Mouse (Mus musculus) frontal cortex, postnatal 10 days (tissue): ENCODE measurements around the gene Bnc1.

Experiments used
- DNase-seq, 2 experiments: peaks; one replicate each; pipeline ENCODE4 v3.0.0; 2022; ENCODE audit warnings: low spot score in 2 of 2, mixed read lengths in 1 of 2

Gene Bnc1

DNA sequence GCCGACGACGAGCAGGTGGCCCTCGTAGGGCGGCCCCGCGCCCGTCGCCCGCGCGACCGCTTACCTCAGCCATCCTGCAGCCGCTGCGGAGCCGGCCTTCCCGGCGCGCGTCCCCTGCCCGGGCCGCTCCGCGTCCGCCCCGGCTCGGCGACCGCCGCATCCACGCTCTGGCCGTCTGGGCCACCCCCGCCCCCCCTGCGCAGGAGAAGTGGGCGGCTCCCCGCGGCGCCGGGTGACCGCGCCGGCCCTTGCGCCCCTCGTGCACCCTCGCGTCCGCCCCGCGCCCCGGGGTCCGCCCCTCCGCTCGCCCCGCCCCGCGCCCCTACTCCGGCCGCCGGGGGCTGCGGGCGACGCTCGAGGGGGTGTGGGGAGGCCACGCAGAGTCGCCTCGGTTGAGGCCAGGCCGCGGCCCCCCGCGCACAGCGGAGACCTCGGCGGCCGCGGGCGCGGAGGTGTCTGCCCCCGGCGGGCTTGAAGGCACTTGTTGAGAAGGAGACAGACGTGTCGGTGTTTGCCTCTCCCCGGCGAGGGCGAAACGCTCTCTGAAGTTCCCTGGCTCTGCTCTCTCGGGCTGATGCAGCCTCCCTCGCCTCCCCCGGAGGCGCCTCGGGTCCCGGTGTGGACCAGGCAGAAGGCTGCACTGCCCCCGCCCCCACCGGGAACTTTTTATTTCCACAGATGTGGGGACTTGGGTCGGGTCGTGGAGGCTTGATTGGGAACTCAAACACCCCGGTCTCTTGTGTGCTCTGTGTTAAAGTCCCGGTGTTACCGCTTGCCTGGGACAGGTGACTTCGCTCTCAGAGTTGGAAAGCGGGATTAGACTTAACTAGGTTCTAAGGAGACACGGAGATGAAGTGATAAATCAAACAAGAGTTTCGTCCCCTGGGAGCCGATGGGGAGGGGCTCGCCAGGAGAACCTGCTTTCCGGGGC is at the start of gene Bnc1:
Gene Bnc1 (minus strand): TSS at position 162 of the 931 bp plus-strand sequence.
- no peak for DNase-seq

DNA sequence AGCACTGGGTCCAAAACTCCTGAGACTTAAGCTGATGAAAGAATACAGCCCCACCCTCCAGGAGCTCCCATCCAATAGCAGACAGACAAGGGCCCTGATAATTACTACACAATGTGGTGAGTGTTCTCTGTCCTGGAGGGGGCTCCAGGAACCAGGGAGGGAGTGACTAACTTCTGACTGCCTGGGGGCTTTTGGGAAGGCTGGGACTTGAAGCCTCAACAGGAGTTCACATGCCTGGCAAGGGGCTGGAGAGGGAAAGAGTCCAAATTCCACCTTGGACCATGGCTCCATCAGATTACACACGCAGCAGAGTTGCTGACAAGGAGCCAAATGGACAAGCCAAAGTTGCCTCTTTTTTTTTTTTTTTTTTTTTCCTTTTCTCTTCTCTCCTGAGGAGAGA is 41.3 kb upstream of the Bnc1 start:
- no peak for DNase-seq

DNA sequence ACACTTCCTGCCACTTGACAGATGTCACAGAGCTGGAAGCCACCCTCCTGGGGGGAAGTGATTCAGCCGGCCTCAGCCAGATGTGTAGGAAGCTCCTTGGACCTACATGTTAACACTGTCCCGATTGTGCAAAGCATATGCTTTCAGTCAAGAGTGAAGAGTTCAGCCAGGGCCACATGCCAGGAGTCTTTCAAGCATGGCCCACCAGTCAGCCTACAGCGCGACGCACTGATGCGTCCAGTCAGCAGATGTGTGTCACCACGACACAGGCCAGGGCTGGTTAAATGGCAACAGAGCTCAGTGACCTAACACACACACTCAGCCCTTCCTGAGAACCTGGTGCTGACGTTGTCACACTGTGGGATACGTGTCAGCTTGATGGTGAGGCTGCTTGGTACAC is 37.6 kb upstream of the Bnc1 start:
- DNase-seq: no peak

DNA sequence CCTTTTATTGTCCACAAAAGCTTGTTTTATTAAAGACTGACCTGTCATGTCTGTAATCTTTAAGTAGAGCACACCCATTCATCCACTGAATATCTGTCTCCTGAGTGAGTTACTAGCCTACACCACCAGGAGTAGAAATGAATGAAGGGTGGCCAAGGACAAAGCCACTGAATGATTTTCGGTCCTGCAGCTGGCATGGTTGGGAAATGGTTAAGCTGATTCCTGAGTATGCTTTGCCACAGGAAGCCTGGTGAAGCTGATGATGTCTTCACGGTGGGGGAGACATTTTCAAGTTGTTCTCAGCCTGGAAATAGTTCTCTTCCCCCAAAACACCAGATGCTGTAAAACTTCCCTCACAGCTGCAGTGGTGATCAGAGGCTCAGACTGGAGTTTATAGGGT is 33.7 kb upstream of the Bnc1 start:
- no peak for DNase-seq

DNA sequence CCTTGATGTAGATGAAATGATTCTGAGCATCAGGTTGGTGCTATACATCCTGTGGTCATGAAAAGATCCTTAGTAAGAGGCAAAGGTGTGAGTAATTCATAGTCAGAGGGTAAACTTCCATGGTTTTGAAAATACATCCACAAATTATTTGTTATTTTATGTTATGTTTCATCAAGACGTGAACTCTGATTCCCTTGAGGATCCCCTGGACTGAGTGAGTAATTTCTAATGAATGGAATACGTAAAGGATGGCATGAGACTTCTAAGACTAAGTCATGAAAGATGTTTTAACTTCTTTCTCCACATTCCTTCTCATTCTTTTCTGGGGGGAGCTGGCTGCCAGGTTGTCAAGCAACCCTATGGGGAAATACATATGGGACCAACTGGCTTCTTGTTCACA is 31.6 kb upstream of the Bnc1 start:
- DNase-seq: no peak

DNA sequence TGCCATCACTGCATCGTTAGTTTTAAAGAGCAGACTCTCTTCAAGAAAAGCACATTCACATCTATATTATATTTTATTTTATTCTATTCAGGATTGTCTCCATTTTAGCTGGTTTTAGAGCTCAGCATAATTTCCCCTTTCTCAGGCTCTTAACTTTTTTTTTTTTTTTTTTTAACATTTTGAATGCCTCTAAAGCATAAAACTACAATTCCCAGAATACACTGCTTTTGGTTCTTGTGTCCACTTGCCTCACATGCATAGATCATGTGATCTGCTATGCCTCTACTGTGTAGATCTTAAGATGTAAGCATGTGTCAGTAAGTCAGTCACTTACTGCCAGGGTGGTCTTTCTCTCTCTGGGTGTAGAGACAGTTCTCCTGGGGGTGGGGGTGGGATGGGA is 30.3 kb upstream of the Bnc1 start:
- DNase-seq: no peak

DNA sequence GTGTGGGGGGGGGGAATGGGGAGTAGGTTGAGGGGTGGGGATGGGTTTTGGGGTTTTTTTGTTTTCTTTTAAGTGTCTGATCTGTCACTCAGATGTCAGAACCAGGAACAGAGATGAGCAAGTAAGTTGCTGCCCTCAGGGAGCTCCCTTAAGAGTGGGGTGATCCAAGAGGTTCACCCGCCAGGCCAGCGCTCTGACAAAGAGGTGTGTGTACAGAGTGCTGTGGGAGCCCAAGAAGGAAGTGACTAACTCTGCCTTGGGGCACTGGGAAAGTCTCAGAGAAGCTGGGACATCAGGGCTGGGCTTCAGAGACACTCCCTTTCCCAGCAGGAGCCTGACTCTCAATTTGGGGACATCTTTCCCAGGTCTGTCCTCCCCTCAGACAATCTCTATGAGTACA is 25.9 kb upstream of the Bnc1 start:
- no peak for DNase-seq

DNA sequence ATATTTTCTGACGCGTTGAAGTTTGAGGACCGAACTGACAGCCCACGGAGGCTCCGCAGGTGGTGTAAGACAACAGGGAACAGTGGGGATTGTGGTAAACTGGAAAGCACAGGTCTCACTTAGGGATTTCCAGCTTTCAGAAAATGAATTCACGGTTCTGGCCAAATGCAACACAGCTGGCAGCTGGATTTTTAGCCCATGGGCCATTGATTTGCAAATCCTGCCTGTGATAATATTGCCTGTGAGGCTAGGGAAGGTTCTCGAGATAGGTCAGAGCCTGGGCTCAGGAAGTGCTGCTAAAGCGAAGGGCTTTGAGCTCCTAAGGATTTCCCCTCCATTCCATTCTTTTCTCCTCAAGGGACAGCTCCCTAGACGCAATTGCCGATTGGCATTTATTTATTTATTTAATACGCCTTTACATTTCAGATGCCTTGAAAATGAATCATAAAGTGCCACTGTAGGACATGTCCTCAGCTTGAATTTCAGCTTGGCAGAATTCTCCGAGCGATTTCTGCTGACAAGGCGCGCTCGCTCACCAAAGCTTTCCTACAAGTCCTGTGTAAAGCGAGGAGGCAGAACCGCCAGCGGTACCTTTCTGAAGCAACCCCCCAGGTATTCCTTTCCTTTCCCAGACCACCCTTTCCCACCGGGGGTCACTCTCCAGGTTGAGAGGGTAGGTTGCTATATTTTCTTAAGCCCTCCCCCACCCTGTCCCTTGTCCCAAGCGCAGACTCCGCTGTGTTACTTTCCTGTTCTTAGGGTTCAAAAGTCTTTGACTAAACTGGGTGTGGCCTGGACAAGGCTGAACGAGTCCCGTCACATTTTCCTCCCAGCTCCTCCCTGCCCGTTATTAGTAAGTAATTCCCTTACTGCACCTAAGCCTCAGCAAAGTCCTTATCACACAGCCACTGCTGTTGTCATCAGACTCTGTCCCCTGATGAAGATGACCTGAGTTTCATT is 24.9 kb upstream of the Bnc1 start:
- DNase-seq: no peak

DNA sequence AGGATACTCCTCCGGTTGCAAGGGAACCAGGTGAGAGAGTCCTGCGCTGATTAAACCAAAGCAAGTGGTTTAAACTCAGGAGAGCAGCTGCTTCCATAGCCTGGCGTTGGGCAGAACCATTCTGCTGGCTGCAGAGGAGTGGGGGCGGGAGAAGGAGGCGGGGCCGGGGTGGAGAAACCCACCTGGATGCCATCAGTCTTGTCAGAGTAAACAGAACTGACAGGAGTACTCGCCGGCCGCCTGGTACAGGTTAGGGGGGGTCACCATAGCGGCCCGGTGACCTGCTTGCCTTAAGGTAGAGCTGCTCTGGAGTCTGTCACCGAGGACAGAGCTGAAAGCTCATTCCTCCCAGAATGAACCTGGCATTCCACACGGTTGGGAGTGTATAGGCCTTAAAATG is 20.4 kb upstream of the Bnc1 start:
- no peak for DNase-seq

DNA sequence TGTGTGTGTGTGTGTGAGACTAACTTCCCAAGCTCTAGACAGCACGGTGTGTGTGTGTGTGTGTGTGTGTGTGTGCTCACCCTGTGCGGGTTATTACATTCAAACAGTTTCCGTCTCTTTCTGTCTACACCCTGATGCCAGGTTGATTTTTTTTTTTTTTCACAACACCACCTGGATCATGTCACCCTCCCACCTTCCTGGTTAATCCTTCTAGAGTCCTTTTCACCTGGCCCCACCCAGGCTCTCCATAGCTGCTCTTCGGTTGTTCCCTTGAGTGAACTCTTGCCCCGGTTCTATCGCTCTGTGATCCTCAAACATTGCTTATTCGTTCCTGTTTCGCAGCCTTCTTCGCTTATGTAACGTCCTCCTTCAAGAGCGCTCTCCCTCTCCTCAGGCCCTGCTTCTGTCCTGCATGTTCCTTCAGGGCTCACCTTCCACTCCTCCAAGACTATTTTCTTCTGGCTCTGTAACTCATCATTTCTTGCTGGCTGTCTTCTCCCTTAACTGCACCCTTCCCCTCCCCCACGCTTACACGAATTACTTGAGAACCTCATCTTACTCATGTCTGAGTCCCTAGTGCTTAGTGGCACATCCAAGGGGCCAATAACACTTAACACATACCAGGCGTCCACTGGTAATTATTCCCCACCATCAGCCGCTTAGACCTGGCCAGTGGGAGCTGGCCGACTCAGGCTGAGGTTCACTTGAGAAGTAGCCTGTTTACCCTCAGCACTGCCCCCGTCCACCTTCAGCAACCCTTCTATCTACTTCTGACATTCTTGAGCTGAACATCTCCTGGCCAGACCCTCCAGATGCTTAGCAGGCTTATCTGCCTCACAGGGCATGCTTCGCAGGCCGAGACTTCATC is 19.7 kb upstream of the Bnc1 start:
- no peak for DNase-seq

DNA sequence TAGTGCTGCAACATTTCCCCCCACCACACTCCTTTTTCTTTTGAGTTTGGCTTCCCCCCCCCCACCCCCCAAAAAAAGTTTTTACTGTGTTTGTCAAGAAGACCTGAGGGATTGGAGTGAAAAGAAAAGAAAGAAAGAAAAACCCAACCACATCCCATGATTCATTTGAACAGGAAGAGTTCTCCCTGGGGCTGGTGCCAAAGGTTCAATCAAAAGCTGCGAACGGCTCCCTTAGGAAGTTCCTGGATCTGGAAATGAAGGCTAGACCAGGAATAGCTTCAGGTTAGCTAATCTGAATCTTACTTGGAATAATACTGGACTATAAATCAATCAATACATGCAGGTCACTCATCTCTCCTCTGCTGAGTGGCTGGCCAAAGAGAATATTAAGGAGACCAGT is 15.1 kb upstream of the Bnc1 start:
- no peak for DNase-seq

DNA sequence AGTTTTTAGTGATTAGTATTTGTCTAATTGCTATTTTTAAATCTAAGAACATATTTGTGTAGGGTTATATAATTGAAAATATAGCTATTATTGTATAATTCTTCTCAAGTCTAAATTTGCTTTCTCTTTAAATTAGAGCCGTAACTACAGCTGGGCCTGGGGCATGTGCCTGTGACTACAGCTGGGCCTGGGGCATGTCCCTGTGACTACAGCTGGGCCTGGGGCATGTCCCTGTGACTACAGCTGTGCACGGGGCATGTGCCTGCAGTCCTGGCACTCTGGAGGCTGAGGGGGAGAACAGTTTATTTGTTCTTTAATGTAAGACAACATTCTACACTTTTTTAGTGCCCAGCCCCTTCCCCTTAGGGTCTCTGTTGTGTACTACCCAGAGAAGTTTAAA is 12.1 kb upstream of the Bnc1 start:
- DNase-seq: no peak

DNA sequence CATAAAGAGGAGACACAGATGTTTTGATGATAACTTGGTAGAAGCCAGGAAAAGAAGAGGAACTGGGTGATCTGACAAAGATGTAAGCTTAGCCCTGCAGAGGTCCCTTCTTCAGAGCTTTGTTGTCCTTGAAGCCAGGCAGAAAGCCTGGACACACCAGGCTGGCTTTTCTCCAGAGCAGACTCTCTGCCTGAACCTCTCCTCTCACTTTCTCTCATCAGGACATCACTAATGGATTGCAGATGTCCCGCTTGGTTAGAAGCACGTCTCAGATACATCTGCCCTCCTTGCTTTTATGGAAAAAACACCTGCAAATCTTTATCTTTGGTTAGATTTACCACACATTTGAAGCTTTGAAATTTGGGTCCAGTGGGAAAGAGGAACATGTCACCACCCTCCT is 7.7 kb upstream of the Bnc1 start:
- DNase-seq: no peak

DNA sequence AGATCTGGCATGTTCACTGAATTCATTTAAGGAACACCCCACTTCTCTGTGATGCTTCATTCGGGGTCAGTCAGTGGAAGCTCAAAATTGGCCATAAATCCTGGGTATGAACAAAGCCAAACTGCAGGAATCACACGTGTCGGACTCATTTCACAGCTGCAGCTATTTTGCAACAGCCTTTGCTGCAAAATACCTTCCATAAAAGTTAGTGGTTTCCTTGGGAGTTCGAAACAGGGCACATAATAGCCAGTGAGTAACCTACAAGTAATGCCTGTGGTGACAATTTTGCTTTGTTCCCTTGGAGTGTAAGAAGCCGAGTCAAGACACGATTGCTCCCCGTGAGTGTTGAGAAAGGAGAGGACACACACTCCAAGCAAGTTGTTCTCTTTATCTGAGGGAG is 7.3 kb upstream of the Bnc1 start:
- DNase-seq: no peak

DNA sequence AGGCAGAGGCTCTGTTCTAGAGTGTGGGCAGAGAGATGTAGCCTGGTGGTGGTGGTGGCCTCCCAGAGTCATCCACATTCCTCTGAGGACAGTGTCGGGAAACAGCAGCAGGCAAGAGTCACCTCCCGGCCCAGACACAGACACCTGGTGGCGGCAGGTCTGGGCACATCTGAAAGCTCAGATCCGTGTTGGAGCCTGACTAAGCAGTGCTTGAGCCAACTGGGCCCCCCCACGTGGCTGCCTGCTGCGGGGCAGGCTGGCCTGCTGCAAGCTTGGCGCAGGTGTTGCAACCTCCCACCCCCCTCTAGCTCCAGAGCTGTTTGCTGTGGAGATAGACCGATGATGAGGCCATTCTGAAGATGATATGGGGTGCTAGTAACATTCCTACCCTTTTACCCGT is 3.9 kb upstream of the Bnc1 start:
- DNase-seq: no peak

DNA sequence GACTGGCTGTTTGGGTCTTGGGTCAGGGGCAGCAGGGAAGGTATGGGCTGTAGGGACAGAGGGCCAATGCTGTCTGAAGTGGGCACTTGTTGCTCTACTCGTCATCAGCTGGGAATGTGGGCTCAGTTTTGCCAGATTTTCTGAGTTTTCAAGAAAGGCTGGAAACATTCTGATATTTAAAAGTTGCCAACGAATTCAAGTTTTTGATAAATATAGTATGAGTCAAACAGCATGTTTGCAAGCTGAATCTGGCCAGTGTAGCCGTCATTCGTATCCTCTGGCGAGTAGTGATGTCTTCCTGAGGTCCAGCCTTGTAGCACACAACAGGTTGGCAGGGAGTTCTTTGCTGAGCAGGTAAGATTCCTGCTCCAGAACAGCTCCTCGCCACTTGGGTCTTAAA is 3.0 kb upstream of the Bnc1 start:
- no peak for DNase-seq

DNA sequence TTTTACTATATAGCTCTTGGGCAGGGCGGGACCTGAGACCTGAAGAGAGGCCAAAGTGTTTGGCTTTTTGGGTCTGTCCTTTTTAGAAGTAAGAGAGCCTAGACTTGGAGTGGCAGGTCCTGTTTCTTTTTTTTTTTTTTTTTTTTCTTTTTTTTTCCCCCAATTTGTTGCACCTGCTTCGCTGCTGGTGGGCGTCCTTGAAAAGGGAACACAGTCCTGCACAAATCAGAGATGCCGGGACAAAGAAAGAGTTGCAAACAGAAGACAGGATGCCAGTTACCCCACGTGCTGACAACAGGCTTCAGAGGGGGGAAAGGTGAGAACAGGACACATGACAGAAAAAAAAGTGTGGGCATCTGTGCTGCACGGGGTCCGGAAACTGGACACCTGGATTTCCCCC is 1.0 kb upstream of the Bnc1 start:
- DNase-seq: no peak

DNA sequence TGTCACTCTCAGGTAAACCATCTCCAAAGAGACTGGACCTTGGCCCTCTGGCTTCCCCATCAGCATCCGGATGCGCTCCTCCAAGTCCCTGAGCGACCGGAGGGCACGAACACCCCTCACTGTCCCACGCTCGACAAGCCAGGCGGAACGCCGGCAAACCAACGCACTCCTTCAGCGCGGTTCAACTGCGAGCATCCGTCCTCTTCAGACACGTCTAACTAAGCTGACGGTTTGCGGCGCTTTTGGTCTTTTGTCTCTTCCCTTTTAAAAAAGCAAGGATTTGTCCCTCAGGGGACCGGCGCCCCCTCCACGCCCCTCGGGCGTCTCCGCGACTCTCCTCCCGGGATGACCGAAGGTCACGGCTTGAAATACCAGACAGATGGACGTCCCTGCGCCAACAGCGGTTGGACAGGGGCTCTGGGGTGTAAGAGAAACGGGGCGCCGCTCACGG is 456 bp downstream of the Bnc1 start:
- DNase-seq: no peak

DNA sequence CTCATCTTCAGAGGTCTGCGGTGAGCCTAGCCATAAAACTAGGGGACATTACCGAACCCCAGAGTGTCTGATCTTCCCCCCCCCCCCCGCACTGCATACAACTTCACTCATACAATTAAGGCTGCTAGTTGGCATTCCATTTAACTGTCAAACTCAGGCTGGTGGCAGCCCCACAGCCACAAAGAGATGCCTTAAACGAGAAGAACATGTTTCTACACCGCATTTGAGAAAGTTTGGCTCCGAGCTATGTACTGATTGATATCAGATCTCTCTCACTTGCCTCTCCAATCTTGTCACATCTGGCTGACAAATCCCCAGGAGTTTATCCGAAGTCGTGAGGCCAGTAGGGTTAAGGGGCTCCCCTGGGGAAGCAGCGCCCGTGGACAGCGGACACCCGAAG is 976 bp downstream of the Bnc1 start:
- no peak for DNase-seq

DNA sequence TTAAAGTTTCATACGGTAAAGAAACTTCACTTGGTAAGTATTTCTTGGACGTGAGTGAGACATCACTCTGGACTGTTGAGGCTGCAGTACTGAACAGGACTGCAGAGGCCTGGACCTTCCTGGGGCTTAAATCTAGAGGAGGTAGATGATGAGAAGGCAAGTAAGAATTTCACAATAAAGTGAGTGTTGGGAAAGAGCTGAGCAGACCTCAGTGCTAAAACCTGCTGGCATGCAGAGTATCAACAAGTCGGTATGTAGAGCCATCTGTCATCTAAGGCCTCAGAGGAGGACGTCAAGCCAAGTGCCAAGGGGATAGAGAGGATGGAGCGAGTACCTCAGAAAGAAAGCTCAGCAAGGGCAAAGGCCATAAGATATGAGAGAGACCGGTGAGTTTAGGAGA is 8.4 kb downstream of the Bnc1 start:
- no peak for DNase-seq

DNA sequence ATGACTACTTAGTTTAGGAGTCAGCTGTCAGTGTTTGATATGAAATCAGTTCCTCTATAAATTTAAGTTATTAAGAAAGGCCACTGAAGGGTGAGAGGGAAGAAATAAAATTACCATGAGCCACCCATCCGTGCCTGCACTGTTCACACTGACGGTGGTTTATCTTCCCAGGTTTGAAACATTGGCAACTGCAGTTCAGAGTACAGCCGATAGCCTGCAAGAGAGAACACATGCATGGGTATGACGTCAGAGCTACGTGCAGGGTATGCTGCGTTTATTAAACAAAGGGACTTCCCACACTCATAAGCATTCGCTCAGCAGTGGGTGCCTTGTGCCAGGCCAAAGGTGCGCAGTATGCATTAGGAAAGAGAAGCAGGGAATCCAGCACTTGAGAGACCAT is 13.8 kb downstream of the Bnc1 start:
- DNase-seq: no peak

DNA sequence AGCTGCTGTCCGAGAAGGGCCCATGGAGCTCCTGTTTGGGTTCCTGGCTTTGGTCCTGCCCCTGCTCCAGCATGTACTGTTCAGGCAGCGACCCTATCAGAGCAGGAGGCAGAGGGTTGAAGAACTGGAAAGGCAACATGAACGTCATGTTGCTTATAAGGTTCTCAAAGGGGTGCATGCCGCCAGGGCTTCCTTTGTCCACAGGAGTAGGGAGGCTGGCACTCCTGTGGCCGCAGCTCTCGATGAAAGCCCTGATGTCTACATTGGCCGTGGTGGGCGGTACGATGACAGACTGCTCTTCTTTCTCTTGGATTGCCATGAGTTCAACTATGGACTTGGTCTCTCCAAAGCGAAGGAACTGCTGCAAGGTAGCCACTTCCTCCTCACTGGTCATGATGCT is 17.5 kb downstream of the Bnc1 start:
- no peak for DNase-seq
